Mouse (Mus musculus) forebrain, embryonic 10.5 days (tissue): Measurements from ENCODE around the gene Tenm4. TPM values are rescaled to one million over a fixed set of nuclear protein-coding genes. Genes with fewer than 3 reads are reported as not detected.

Source experiments
- DNase-seq: peaks from one replicate; pipeline ENCODE4 v3.0.0-alpha.2; 2017; ENCODE audit warnings: low spot score; ENCODE audit errors: extremely low spot score
- H3K27ac ChIP-seq: fragments of 300-500 bp; sonication (generic); 2 replicates; pipeline ENCODE4 v1.5.1; 2016; ENCODE audit warnings: mild to moderate bottlenecking
- H3K27me3 ChIP-seq: fragments of 300-500 bp; sonication (generic); 2 replicates; pipeline ENCODE4 v1.6.1; 2016; ENCODE audit warnings: mild to moderate bottlenecking; ENCODE audit not compliant: poor library complexity, severe bottlenecking
- H3K36me3 ChIP-seq: fragments of 300-500 bp; sonication (generic); replicated peaks from 2 replicates; pipeline ENCODE4 v1.6.1; 2016; ENCODE audit warnings: mild to moderate bottlenecking, moderate library complexity
- H3K4me1 ChIP-seq: fragments of 300-500 bp; sonication (generic); 2 replicates; pipeline ENCODE4 v1.6.1; 2016
- H3K4me3 ChIP-seq: fragments of 300-500 bp; sonication (generic); 2 replicates; pipeline ENCODE4 v1.5.1; 2016; ENCODE audit warnings: mild to moderate bottlenecking, moderate library complexity
- H3K9me3 ChIP-seq: fragments of 300-500 bp; sonication (generic); 2 replicates; pipeline ENCODE4 v1.6.1; 2016; ENCODE audit warnings: mild to moderate bottlenecking, moderate library complexity
- WGBS: fragments of 180-500 bp; shearing (Covaris S2); methylation state at CpG from one replicate; pipeline ENCODE4 v1.1.7; 2016; 5-methylcytosine and 5-hydroxymethylcytosine counted together
- polyA plus RNA-seq: library from polyadenylated mRNA; unstranded; fragments of >200 nt; fragmentation: Nextera tagmentation; extraction: Ambion mirVana; gene quantifications from 2 replicates; pipeline ENCODE4 v1.2.1, GENCODE M21; 2016

Gene Tenm4
- polyA plus RNA-seq, 1 experiment from 2014 or later, result 27.9 TPM

GRCm38 (mm10) chr7:96890987-96891386, 719.9 kb downstream of the Tenm4 start:
- peaks cover 13% of the 10 kb centered on the region for H3K4me1 ChIP-seq
- H3K27ac ChIP-seq, result no peak overlapping the region
- 89% methylated on average over 10 of the region's 10 CpGs for whole genome bisulfite sequencing
- peaks cover 76% of the 10 kb centered on the region for H3K36me3 ChIP-seq
- no peaks in the 10 kb centered on the region for H3K27me3 ChIP-seq
- H3K9me3 ChIP-seq, result no peaks in the 10 kb centered on the region
- H3K4me3 ChIP-seq, result no peak overlapping the region
- DNase-seq, result no peak

- Histone ChIP-seq H3K27ac (no peak overlapping the region), H3K4me3 (no peak overlapping the region), H3K36me3 (peaks cover 92% of the 10 kb centered on the region), H3K27me3 (no peaks in the 10 kb centered on the region), H3K9me3 (no peaks in the 10 kb centered on the region), H3K4me1 (peaks cover 14% of the 10 kb centered on the region)
- DNase-seq, result no peak
- 83% methylated on average over 10 of the region's 10 CpGs for WGBS
These were observed 728.1 kb downstream of the Tenm4 start for GRCm38 (mm10) chr7:96899036-96899569.

GRCm38 (mm10) chr7:96902183-96902582, 731.1 kb downstream of the Tenm4 start:
- Histone ChIP-seq H3K4me1 (peaks cover 30% of the 10 kb centered on the region), H3K36me3 (peaks cover 84% of the 10 kb centered on the region), H3K27me3 (no peaks in the 10 kb centered on the region), H3K27ac (peak overlapping the region; percentile 31; the same call in 1 of the 2 replicates), H3K9me3 (no peaks in the 10 kb centered on the region), H3K4me3 (no peak overlapping the region)
- DNase-seq, result no peak
- WGBS, result 63% methylated on average over 5 of the region's 5 CpGs

- no peak for DNase-seq
- H3K4me1 ChIP-seq, result peaks cover 41% of the 10 kb centered on the region
- peaks cover 81% of the 10 kb centered on the region for H3K36me3 ChIP-seq
- 91% methylated on average over 17 of the region's 17 CpGs for WGBS
- H3K9me3 ChIP-seq, result no peaks in the 10 kb centered on the region
- no peak overlapping the region for H3K4me3 ChIP-seq
- H3K27ac ChIP-seq, result 0 out of 2 replicates have a peak overlapping the region, but pooled peaks have one; percentile 31
- no peaks in the 10 kb centered on the region for H3K27me3 ChIP-seq
These were observed 732.3 kb downstream of the Tenm4 start for GRCm38 (mm10) chr7:96903088-96903985.

GRCm38 (mm10) chr7:96904442-96904841, 733.4 kb downstream of the Tenm4 start:
- peaks cover 72% of the 10 kb centered on the region for H3K36me3 ChIP-seq
- 75% methylated on average over 3 of the region's 3 CpGs for WGBS
- H3K27me3 ChIP-seq, result no peaks in the 10 kb centered on the region
- H3K27ac ChIP-seq, result no peak overlapping the region
- no peak overlapping the region for H3K4me3 ChIP-seq
- H3K4me1 ChIP-seq, result peaks cover 50% of the 10 kb centered on the region
- H3K9me3 ChIP-seq, result no peaks in the 10 kb centered on the region
- DNase-seq, result no peak

- H3K9me3 ChIP-seq, result no peaks in the 10 kb centered on the region
- no peak overlapping the region for H3K4me3 ChIP-seq
- 76% methylated on average over 1 of the region's 1 CpGs for WGBS
- DNase-seq, result no peak
- H3K36me3 ChIP-seq, result peaks cover 69% of the 10 kb centered on the region
- H3K4me1 ChIP-seq, result peaks cover 55% of the 10 kb centered on the region
- no peaks in the 10 kb centered on the region for H3K27me3 ChIP-seq
- H3K27ac ChIP-seq, result no peak overlapping the region
These were observed 733.9 kb downstream of the Tenm4 start for GRCm38 (mm10) chr7:96904936-96905335.

GRCm38 (mm10) chr7:96905422-96905821, 734.4 kb downstream of the Tenm4 start:
- H3K4me3 ChIP-seq, result no peak overlapping the region
- WGBS, result 60% methylated on average over 3 of the region's 3 CpGs
- peaks cover 64% of the 10 kb centered on the region for H3K36me3 ChIP-seq
- H3K27ac ChIP-seq, result no peak overlapping the region
- no peak for DNase-seq
- H3K4me1 ChIP-seq, result peaks cover 60% of the 10 kb centered on the region
- H3K9me3 ChIP-seq, result no peaks in the 10 kb centered on the region
- H3K27me3 ChIP-seq, result no peaks in the 10 kb centered on the region

GRCm38 (mm10) chr7:96906216-96906615, 735.2 kb downstream of the Tenm4 start:
- Histone ChIP-seq H3K4me1 (peaks cover 68% of the 10 kb centered on the region), H3K27me3 (no peaks in the 10 kb centered on the region)
- no peak for DNase-seq

GRCm38 (mm10) chr7:96907971-96908680, 737.1 kb downstream of the Tenm4 start:
- no peaks in the 10 kb centered on the region for H3K9me3 ChIP-seq
- H3K4me1 ChIP-seq, result peaks cover 62% of the 10 kb centered on the region
- H3K27ac ChIP-seq, result peak overlapping the region; percentile 61; the same call in 1 of the 2 replicates
- peaks cover 10% of the 10 kb centered on the region; the same call in 1 of the 2 replicates for H3K27me3 ChIP-seq
- H3K4me3 ChIP-seq, result no peak overlapping the region
- 79% methylated on average over 16 of the region's 16 CpGs for WGBS
- peaks cover 39% of the 10 kb centered on the region for H3K36me3 ChIP-seq
- DNase-seq, result no peak

More at GRCm38 (mm10) chr7:96906216-96906615, 735.2 kb downstream of the Tenm4 start:
- H3K27ac ChIP-seq, result no peak overlapping the region
- WGBS, result 90% methylated on average over 20 of the region's 20 CpGs
- no peak overlapping the region for H3K4me3 ChIP-seq
- peaks cover 58% of the 10 kb centered on the region for H3K36me3 ChIP-seq
- H3K9me3 ChIP-seq, result no peaks in the 10 kb centered on the region

- Histone ChIP-seq H3K27me3 (peaks cover 25% of the 10 kb centered on the region), H3K36me3 (peaks cover 27% of the 10 kb centered on the region), H3K27ac (peak overlapping the region; percentile 25; the same call in 1 of the 2 replicates), H3K4me3 (no peak overlapping the region), H3K4me1 (peaks cover 55% of the 10 kb centered on the region), H3K9me3 (no peaks in the 10 kb centered on the region)
- 89% methylated on average over 5 of the region's 5 CpGs for WGBS
- DNase-seq, result no peak
These were observed 738.8 kb downstream of the Tenm4 start for GRCm38 (mm10) chr7:96909856-96910255.

GRCm38 (mm10) chr7:96910310-96910960, 739.4 kb downstream of the Tenm4 start:
- Histone ChIP-seq H3K4me3 (no peak overlapping the region), H3K4me1 (peaks cover 49% of the 10 kb centered on the region), H3K27ac (peak overlapping the region; percentile 15; the same call in 1 of the 2 replicates), H3K36me3 (peaks cover 24% of the 10 kb centered on the region), H3K27me3 (peaks cover 31% of the 10 kb centered on the region), H3K9me3 (no peaks in the 10 kb centered on the region)
- 62% methylated on average over 12 of the region's 12 CpGs for WGBS
- no peak for DNase-seq

- WGBS, result 14% methylated on average over 6 of the region's 6 CpGs
- DNase-seq, result peak; percentile 88
- H3K4me3 ChIP-seq, result no peak overlapping the region
- peaks cover 29% of the 10 kb centered on the region for H3K4me1 ChIP-seq
- no peaks in the 10 kb centered on the region for H3K9me3 ChIP-seq
- H3K27me3 ChIP-seq, result peaks cover 42% of the 10 kb centered on the region
- H3K27ac ChIP-seq, result no peak overlapping the region
- H3K36me3 ChIP-seq, result no peaks in the 10 kb centered on the region
These were observed 743.0 kb downstream of the Tenm4 start for GRCm38 (mm10) chr7:96914031-96914430.
